Mouse (Mus musculus): ENCODE data around the gene Dcaf6.

Gene Dcaf6

DNA sequence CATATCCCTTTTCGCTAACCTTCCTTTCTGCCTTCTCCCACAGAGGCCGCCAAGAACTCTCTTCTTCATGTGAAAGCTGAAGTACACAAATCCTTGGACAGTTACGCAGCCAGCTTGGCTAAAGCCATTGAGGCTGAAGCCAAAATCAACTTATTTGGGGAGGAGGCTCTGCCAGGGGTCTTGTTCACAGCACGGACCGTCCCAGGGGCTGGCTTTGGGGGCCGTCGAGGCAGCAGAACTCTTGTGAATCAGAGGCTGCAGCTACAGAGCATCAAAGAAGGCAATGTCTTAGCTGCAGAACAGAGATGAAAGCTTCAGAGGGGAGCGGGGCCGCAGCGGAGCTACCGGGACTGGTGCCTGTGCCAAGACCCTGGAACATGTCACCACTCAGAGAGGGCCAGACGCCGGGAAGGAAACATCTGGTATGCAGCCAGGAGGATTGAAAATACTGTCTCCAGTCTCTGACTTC lies 138.8 kb downstream of the Dcaf6 start:
- ATAC-seq (ENCODE audit: low TSS enrichment): no peak

DNA sequence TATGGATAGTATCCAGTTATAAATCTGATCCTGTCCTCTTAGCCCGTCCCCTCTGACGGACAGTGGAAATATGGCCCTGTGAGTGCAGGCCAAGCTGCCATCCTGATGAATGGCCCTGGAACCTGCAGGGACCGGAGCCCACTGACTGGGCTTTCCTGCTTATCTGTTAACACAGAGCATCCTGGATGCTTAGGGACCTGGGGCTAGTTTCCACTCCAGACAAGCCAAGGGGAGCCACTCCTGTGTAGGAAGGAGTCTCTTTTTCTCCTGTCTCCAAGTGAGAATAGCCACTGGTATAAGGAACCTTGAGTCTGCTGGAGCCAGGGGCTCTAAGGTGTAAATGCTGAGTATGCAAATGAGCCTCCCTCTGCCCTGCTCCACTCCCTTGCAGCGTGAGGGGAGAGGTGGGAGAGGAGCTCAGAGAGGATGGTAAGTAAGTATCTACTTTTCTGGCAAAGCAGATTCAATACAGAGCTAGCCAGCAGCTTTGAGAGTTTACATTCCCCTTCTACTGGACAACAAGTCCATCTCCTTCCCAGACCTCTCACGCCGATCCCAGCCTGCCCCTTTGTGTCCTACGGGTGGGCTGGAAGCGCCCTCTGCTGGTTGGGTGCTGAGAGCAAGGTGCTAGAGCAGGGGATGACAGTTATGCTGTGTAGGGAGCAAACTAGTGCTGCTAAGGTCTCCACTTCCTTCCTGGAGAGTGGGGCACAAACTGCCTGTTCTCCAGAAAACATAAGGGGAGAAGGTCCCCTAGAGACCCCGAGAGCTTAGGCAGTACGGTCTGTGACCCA lies 139.9 kb downstream of the Dcaf6 start:
- peak; percentile 82 for ATAC-seq (ENCODE audit: low TSS enrichment)

DNA sequence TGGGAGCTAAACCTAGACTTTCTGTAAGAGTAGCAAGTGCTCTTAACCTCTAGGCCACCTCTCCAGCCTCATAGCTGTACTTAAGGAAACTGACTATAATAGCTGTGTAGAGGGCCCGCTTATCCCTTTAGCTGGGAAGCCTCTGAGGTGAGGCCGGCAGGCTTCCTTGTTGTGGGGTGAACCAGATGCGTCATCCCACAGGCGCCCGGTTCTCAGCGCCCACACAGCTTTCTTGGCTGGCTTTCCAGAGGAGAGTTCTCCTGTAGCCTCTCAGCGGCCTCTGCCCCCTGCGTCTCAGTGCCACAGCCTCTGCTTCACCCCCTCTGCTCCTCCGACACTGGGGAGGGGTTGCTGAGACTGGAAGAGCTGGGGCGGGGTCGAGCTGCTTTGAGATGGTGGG lies 143.9 kb downstream of the Dcaf6 start:
- peak; percentile 56 for ATAC-seq (ENCODE audit: low TSS enrichment)

DNA sequence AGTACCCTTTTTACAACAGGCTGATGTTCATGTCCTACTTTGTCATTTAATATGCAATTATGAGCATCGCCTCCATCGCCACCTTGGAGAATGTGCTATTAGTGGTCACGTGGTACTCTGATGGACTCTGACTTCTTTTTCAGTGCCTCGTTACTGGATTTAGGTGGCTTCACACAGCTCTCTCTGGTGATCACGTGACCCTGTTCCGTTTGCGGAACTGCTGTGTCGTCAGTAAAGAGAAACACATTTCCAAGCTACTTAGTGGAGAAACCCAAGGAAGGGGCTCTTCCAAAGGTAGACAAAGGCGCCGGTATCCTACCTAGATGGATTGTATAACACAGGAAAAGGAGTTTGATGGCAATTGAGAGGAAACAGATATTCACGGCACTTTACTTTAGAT lies 152.1 kb downstream of the Dcaf6 start:
- no peak for ATAC-seq (ENCODE audit: low TSS enrichment)

- ATAC-seq (ENCODE audit: low TSS enrichment): peak; percentile 86
These were observed 155.9 kb downstream of the Dcaf6 start for GRCm38 (mm10) chr1:165304341-165304740.

DNA sequence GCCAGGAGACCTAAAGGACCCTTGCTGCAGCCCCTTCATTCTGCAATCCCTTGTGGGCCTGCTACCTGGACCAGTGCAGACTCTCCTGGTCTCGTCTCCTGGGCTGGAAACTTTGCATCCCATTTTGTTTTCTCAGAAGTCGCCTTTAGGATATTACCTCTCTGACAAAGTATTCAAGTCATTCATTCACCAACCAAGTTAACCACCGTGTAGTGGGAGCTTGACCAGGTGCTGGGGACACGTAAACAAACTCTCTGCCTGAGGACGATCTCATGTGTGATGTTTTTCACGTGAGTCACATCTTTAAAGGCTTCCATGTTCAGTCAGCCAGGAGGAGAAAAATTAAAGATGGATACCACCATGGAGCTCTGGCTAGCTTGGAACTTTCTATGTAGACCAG lies 157.1 kb downstream of the Dcaf6 start:
- no peak for ATAC-seq (ENCODE audit: low TSS enrichment)

- no peak for ATAC-seq (ENCODE audit: low TSS enrichment)
These were observed 157.6 kb downstream of the Dcaf6 start for GRCm38 (mm10) chr1:165302455-165303208.

GRCm38 (mm10) chr1:165301567-165301966 lies 158.7 kb downstream of the Dcaf6 start:
- ATAC-seq (ENCODE audit: low TSS enrichment): no peak

GRCm38 (mm10) chr1:165301108-165301507 lies 159.2 kb downstream of the Dcaf6 start:
- no peak for ATAC-seq (ENCODE audit: low TSS enrichment)

DNA sequence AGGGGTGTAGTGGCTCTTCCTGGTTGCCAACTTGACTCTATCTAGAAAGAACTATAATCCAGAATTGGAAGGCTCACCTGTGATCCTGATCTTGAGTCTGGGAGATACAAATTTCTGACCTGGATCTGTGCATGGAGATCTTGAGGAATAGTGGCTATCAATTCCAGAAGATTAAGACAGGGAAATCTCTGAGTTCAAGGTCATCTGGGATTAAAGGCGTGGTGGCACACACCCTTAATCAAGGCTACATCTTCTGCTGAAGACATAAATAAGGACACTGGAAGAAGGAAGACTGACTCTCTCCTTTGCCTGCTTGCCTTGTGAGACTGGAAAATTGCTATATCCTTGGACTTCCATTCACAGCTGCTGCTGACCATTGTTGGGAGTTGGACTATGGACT lies 164.8 kb downstream of the Dcaf6 start, which contains the start of gene Gpr161:
Gpr161 (plus strand) TSS at position 301 of the 400 bp plus-strand sequence.
- no peak for ATAC-seq (ENCODE audit: low TSS enrichment)

DNA sequence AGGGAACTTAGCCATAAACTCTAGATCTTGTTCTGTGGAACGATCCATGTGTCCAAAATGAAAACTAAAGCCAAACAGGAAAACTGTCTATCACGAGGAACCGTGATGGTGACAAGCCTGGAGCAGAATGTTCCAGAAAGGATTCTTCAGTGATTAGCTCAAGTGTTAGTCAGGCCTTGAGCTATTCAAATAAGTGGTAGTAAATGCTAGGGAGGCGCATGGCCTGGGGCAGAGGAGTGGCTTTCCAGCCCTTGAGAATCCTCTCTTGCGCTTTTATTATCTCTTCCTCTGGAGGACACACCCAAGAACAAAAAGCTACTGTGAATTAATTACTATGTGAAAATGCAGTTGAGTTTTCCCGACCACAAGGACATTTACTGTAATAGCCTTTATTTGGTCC lies 168.7 kb downstream of the Dcaf6 start:
- no peak for ATAC-seq (ENCODE audit: low TSS enrichment)

- ATAC-seq (ENCODE audit: low TSS enrichment): 0 out of 2 replicates have a peak, but pooled peaks have one; percentile 16
These were observed 170.4 kb downstream of the Dcaf6 start for GRCm38 (mm10) chr1:165289831-165290230.

- no peak for ATAC-seq (ENCODE audit: low TSS enrichment)
These were observed 172.1 kb downstream of the Dcaf6 start for GRCm38 (mm10) chr1:165288165-165288564.

GRCm38 (mm10) chr1:165284096-165284495 lies 176.2 kb downstream of the Dcaf6 start:
- ATAC-seq (ENCODE audit: low TSS enrichment): no peak

DNA sequence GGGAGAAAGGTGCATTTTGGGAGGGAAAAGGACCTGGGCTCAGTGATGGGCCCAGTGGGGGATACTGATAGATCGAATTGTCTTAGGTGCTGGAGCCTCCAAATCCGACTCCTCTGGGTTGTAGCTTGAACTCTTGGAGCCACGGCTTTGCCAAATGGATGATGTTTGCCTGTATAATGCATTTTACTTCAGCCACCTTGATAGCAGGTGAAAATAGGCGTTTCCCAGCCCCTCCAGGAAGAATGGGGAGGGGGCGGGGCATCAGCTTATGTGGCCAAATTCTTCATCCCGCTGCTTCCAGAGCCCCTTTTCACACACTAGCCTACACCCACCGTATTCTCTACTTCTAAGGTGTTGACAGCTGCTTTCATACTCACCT lies 177.3 kb downstream of the Dcaf6 start:
- no peak for ATAC-seq (ENCODE audit: low TSS enrichment)

DNA sequence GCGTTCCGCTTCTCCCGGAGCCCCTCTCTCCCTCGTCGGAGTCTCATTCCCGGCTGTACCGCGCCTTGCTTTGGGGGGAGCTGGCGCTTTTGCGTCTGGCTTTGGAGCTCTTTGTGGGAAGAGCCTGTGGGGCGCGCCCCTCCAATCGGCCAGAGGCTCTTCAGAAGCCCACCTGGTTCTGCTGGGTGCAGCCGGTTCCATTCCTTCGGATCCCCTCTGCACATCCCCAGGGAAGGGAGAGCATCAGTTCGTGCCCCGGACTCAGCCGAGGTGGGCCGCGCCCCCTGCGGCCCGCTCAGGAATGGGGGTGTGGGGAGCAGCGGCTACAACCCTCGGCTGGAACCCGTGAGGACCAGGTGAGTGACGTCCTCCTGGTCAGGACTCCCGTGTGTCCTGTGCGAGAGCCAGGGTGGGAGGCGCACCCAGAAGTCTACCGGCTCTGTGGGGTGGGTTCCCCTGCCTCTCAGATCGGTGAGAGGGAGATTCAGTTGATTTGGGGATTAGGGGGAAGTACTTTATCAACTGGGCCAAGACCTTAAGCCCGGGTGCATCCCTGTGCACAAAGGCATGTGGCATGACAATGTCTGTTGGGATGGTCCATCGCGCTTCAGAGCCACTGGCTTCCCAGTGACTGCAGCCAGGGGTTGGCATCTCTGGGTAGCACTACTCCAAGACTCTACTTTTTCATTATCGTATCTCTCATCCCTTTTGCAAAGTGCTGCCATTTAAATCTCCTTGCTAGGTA lies 177.9 kb downstream of the Dcaf6 start:
- peak; percentile 32 for ATAC-seq (ENCODE audit: low TSS enrichment)

DNA sequence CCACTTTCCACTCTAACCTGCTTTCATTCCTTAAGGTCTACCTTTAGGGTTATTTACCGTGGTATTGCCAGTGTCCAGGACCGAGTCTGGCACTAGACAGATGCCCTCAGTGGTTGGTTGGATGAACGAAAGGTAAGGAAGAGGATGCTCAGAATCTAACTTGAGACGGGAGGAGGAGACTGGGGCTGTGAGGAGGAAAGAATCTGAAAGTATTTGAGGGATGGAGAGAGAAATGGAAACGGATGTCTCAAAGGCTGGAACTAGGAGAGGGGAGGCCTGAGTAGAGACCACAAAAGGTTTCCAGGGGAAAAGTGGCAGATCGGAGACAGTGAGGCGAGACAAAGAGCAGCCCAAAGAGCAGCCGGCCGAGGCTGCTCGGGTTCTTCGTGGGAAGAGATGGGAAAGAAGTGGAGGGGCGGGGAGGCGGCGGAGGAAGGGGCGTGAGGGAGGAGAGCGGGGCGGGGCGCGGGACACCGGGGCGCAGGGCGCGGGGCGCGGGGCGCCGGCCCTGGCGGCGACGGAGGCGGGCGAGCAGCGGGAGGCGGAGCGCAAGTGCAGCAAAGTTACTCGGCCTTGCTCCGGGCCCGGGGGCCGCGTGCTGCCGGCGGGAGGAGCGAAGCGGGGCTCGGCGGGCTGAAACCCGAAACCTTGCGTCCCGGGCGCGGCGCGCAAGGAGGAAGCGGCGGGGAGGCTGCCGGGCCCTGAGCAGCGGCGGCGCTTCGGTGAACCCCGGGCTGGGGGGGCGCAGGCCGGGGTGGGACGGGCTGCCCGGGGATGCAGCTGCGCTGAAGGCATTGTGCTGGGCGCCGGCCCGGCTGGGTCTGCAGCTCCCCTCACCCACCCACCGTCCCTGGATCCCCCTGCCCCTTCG lies 178.7 kb downstream of the Dcaf6 start:
- peak; percentile 66 for ATAC-seq (ENCODE audit: low TSS enrichment)

DNA sequence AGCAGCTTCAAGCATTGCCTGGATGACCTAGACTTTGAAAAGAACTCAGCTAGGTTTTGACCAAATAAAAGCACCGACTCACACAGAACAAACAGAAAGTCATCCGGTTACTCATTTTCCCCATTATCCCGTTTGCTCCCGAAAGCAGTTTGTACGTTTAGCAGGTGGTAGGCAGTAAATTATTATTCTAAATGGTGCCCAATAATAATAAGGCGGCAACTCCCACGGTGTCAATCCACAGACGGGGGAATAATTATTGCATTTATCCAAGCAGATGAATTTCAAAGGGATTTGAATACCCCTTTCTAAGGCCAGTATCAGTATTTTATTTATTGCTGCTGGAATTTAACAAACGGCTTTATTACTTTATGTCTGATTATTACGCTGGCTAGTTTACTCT lies 179.5 kb downstream of the Dcaf6 start:
- no peak for ATAC-seq (ENCODE audit: low TSS enrichment)

Data from frontal cortex, adult (tissue).